Mouse (Mus musculus): ENCODE results near the gene Mapt. TPM values are rescaled to one million over a fixed set of nuclear protein-coding genes. Genes with fewer than 3 reads are reported as not detected.
"Not testable (repeated sequence)": the region's sequence is repeated elsewhere in the genome, so short reads cannot be mapped to it uniquely, and the experiment has no call there.

The Mapt gene
- polyA plus RNA-seq, 1 experiment, result 8.0 TPM

- H3ac ChIP-seq (ENCODE audit: control insufficient read depth, insufficient read length), result no peak overlapping the region
- TF ChIP-seq MAX (IDR thresholded peaks at IDR 0.05; ENCODE audit: low read depth) (no peak), TCF12 (IDR thresholded peaks at IDR 0.05; ENCODE audit: insufficient read depth, poor library complexity, severe bottlenecking) (no peak), REST (IDR thresholded peaks at IDR 0.05; ENCODE audit: insufficient read depth, insufficient read length) (no peak), POLR2AphosphoS2 (IDR thresholded peaks at IDR 0.05; ENCODE audit: insufficient read length, low read depth) (no peak)
- H3K79me2 ChIP-seq (ENCODE audit: control insufficient read depth, insufficient read depth), result no peaks in the 10 kb centered on the region
- H3K4me3 ChIP-seq, result no peak overlapping the region
- no peaks in the 10 kb centered on the region for H3K27me3 ChIP-seq (ENCODE audit: control insufficient read depth, insufficient read depth, insufficient read length)
- H3K4me2 ChIP-seq (ENCODE audit: low read depth), result no peak overlapping the region
- H3K36me3 ChIP-seq (ENCODE audit: control insufficient read depth, insufficient read depth), result no peaks in the 10 kb centered on the region
Observed at GRCm38 (mm10) chr11:104209041-104209440, 22.1 kb upstream of the Mapt start.

GRCm38 (mm10) chr11:104211251-104211650, 19.9 kb upstream of the Mapt start:
- Histone ChIP-seq H3K27me3 (ENCODE audit: control insufficient read depth, insufficient read depth, insufficient read length) (peaks cover 2% of the 10 kb centered on the region), H3ac (ENCODE audit: control insufficient read depth, insufficient read length) (no peak overlapping the region), H3K4me2 (ENCODE audit: low read depth) (no peak overlapping the region), H3K4me3 (no peak overlapping the region), H3K36me3 (ENCODE audit: control insufficient read depth, insufficient read depth) (no peaks in the 10 kb centered on the region), H3K79me2 (ENCODE audit: control insufficient read depth, insufficient read depth) (no peaks in the 10 kb centered on the region)
- TF ChIP-seq CEBPB (IDR thresholded peaks at IDR 0.05; ENCODE audit: insufficient read depth, poor library complexity, severe bottlenecking) (no peak), SRF (IDR thresholded peaks at IDR 0.05; ENCODE audit: control insufficient read depth, insufficient read length, low read depth) (no peak), MYOG (IDR thresholded peaks at IDR 0.05; ENCODE audit: control insufficient read depth in 1 of 3, insufficient read depth in 1 of 3, insufficient read length in 2 of 3, low read depth in 2 of 3) (no peak), POLR2AphosphoS2 (IDR thresholded peaks at IDR 0.05; ENCODE audit: insufficient read length, low read depth) (no peak), REST (IDR thresholded peaks at IDR 0.05; ENCODE audit: insufficient read depth, insufficient read length) (no peak), POLR2A (IDR thresholded peaks at IDR 0.05; ENCODE audit: insufficient read length, low read depth) (no peak), E2F4 (IDR thresholded peaks at IDR 0.05; ENCODE audit: insufficient read depth) (no peak), TCF3 (IDR thresholded peaks at IDR 0.05; ENCODE audit: insufficient read length, low read depth) (no peak), MAX (IDR thresholded peaks at IDR 0.05; ENCODE audit: low read depth) (no peak), TCF12 (IDR thresholded peaks at IDR 0.05; ENCODE audit: insufficient read depth, poor library complexity, severe bottlenecking) (no peak), USF1 (IDR thresholded peaks at IDR 0.05; ENCODE audit: low read depth) (no peak), MYOD1 (IDR thresholded peaks at IDR 0.05; ENCODE audit: control insufficient read depth in 1 of 3, insufficient read length in 2 of 3, low read depth in 2 of 3) (no peak)

GRCm38 (mm10) chr11:104214128-104214527, 17.1 kb upstream of the Mapt start:
- not testable (repeated sequence) for H3ac ChIP-seq (ENCODE audit: control insufficient read depth, insufficient read length); H3K79me2 ChIP-seq (ENCODE audit: control insufficient read depth, insufficient read depth); H3K4me2 ChIP-seq (ENCODE audit: low read depth); H3K36me3 ChIP-seq (ENCODE audit: control insufficient read depth, insufficient read depth); H3K4me3 ChIP-seq
- peaks cover 13% of the 10 kb centered on the region for H3K27me3 ChIP-seq (ENCODE audit: control insufficient read depth, insufficient read depth, insufficient read length)

GRCm38 (mm10) chr11:104218075-104218474, 13.1 kb upstream of the Mapt start:
- Histone ChIP-seq H3K4me3 (no peak overlapping the region), H3ac (ENCODE audit: control insufficient read depth, insufficient read length) (no peak overlapping the region), H3K36me3 (ENCODE audit: control insufficient read depth, insufficient read depth) (no peaks in the 10 kb centered on the region), H3K79me2 (ENCODE audit: control insufficient read depth, insufficient read depth) (no peaks in the 10 kb centered on the region), H3K27me3 (ENCODE audit: control insufficient read depth, insufficient read depth, insufficient read length) (peaks cover 13% of the 10 kb centered on the region), H3K4me2 (ENCODE audit: low read depth) (no peak overlapping the region)
- TF ChIP-seq USF1 (IDR thresholded peaks at IDR 0.05; ENCODE audit: low read depth) (no peak), E2F4 (IDR thresholded peaks at IDR 0.05; ENCODE audit: insufficient read depth) (no peak), POLR2AphosphoS2 (IDR thresholded peaks at IDR 0.05; ENCODE audit: insufficient read length, low read depth) (no peak), POLR2A (IDR thresholded peaks at IDR 0.05; ENCODE audit: insufficient read length, low read depth) (no peak), CEBPB (IDR thresholded peaks at IDR 0.05; ENCODE audit: insufficient read depth, poor library complexity, severe bottlenecking) (no peak), MYOG (IDR thresholded peaks at IDR 0.05; ENCODE audit: control insufficient read depth in 1 of 3, insufficient read depth in 1 of 3, insufficient read length in 2 of 3, low read depth in 2 of 3) (no peak), REST (IDR thresholded peaks at IDR 0.05; ENCODE audit: insufficient read depth, insufficient read length) (no peak), MYOD1 (IDR thresholded peaks at IDR 0.05; ENCODE audit: control insufficient read depth in 1 of 3, insufficient read length in 2 of 3, low read depth in 2 of 3) (no peak), TCF12 (IDR thresholded peaks at IDR 0.05; ENCODE audit: insufficient read depth, poor library complexity, severe bottlenecking) (no peak), MAX (IDR thresholded peaks at IDR 0.05; ENCODE audit: low read depth) (no peak), TCF3 (IDR thresholded peaks at IDR 0.05; ENCODE audit: insufficient read length, low read depth) (no peak), SRF (IDR thresholded peaks at IDR 0.05; ENCODE audit: control insufficient read depth, insufficient read length, low read depth) (no peak)

- H3K4me2 ChIP-seq (ENCODE audit: low read depth), result no peak overlapping the region
- no peaks in the 10 kb centered on the region for H3K79me2 ChIP-seq (ENCODE audit: control insufficient read depth, insufficient read depth)
- H3K27me3 ChIP-seq (ENCODE audit: control insufficient read depth, insufficient read depth, insufficient read length), result peaks cover 13% of the 10 kb centered on the region
- H3K4me3 ChIP-seq, result no peak overlapping the region
- TF ChIP-seq USF1 (IDR thresholded peaks at IDR 0.05; ENCODE audit: low read depth) (no peak), TCF12 (IDR thresholded peaks at IDR 0.05; ENCODE audit: insufficient read depth, poor library complexity, severe bottlenecking) (no peak), POLR2AphosphoS2 (IDR thresholded peaks at IDR 0.05; ENCODE audit: insufficient read length, low read depth) (no peak), E2F4 (IDR thresholded peaks at IDR 0.05; ENCODE audit: insufficient read depth) (no peak), POLR2A (IDR thresholded peaks at IDR 0.05; ENCODE audit: insufficient read length, low read depth) (no peak), REST (IDR thresholded peaks at IDR 0.05; ENCODE audit: insufficient read depth, insufficient read length) (no peak), CEBPB (IDR thresholded peaks at IDR 0.05; ENCODE audit: insufficient read depth, poor library complexity, severe bottlenecking) (no peak), MYOD1 (IDR thresholded peaks at IDR 0.05; ENCODE audit: control insufficient read depth in 1 of 3, insufficient read length in 2 of 3, low read depth in 2 of 3) (no peak), TCF3 (IDR thresholded peaks at IDR 0.05; ENCODE audit: insufficient read length, low read depth) (no peak)
- no peaks in the 10 kb centered on the region for H3K36me3 ChIP-seq (ENCODE audit: control insufficient read depth, insufficient read depth)
- H3ac ChIP-seq (ENCODE audit: control insufficient read depth, insufficient read length), result no peak overlapping the region
Observed at GRCm38 (mm10) chr11:104220291-104220690, 10.9 kb upstream of the Mapt start.
